Mouse (Mus musculus): ENCODE data around the gene Fastk.

GRCm38 (mm10) chr5:24426037-24426432, 19.1 kb downstream of the Fastk start:
- TF ChIP-seq CTCF (IDR thresholded peaks at IDR 0.05; ENCODE audit: borderline replicate concordance, insufficient read depth, low read length) (no peak), POLR2A (IDR thresholded peaks at IDR 0.05; ENCODE audit: low read depth, low read length) (no peak)
